Mouse (Mus musculus) bone marrow, adult 2 months (tissue): ENCODE data around the gene Hivep1. TPM values are rescaled to one million over a fixed set of nuclear protein-coding genes. Genes with fewer than 3 reads are reported as not detected.
A peak's percentile ranks its signal among the peaks of the same experiment; 100 is the strongest.

Experiments
- H3K27ac ChIP-seq: fragments of 200-500 bp; 2 replicates; pipeline ENCODE4 v1.5.1; 2012; ENCODE audit warnings: low read depth, mild to moderate bottlenecking, control low read depth, inconsistent platforms, low read length; ENCODE audit not compliant: control insufficient read depth, poor library complexity, insufficient read depth
- H3K4me1 ChIP-seq: fragments of 200-500 bp; 2 replicates; pipeline ENCODE4 v1.6.1; 2011; ENCODE audit warnings: low read length; ENCODE audit not compliant: control insufficient read depth, insufficient read depth
- H3K4me3 ChIP-seq: fragments of 200-500 bp; replicated peaks from 2 replicates; pipeline ENCODE3; 2011; ENCODE audit warnings: mild to moderate bottlenecking, low read depth, low read length, control low read depth; ENCODE audit not compliant: control insufficient read depth
- CTCF ChIP-seq: fragments of 200-500 bp; IDR thresholded peaks from 2 replicates; pipeline ENCODE4 v1.5.1; 2011; ENCODE audit warnings: low read length, control low read depth; ENCODE audit not compliant: control insufficient read depth, insufficient read depth
- POLR2A ChIP-seq: fragments of 200-500 bp; IDR thresholded peaks from 2 replicates; pipeline ENCODE4 v1.6.1; 2011; ENCODE audit warnings: low read depth, mild to moderate bottlenecking, control low read depth, low read length, borderline replicate concordance; ENCODE audit not compliant: control insufficient read depth
- WGBS: fragments of 180-500 bp; shearing (Covaris S2); methylation state at CpG from one replicate; pipeline ENCODE4 v1.1.7; 2018; 5-methylcytosine and 5-hydroxymethylcytosine counted together
- polyA plus RNA-seq: library from polyadenylated mRNA; stranded (reverse); fragments of >200 nt; gene quantifications from 2 replicates; pipeline ENCODE4 v1.2.4, GENCODE M21; 2011; ENCODE audit warnings: low replicate concordance; ENCODE audit not compliant: missing spikeins, insufficient read depth, insufficient read length

The Hivep1 gene
- polyA plus RNA-seq, 1 experiment, result 7.9 TPM

- WGBS, result 49% methylated on average over 8 of the region's 8 CpGs
- Histone ChIP-seq H3K4me1 (peaks cover 1% of the 10 kb centered on the region; the same call in 1 of the 2 replicates), H3K27ac (no peak overlapping the region), H3K4me3 (no peak overlapping the region)
- TF ChIP-seq CTCF (no peak), POLR2A (no peak)
Measured at GRCm38 (mm10) chr13:42089025-42089424, 37.2 kb downstream of the Hivep1 start.

DNA sequence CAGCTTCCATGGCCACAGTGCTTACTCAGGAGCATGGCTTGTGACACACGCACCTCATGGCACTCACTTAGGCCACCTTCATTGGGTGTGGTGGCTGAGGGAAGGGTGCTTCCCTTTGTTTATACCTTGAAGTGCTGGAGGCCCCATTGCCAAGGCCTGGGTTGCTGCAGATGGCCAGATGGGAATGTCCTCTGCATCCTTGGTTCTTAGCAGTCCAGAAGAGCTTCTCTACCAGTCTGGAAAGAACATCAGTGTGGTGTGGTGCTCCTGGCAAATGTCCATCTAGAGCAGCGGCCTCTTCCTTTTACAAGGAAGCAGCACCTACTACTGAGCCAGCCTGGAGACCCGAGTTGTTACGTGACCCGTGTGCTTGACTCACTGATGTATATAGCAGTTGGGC is 38.9 kb downstream of the Hivep1 start:
- no peak overlapping the region for H3K27ac ChIP-seq
- WGBS, result 60% methylated on average over 5 of the region's 5 CpGs
- TF ChIP-seq CTCF, result no peak
- no peak for TF ChIP-seq POLR2A
- no peak overlapping the region for H3K4me3 ChIP-seq
- H3K4me1 ChIP-seq, result peaks cover 1% of the 10 kb centered on the region; the same call in 1 of the 2 replicates

- H3K4me1 ChIP-seq, result peaks cover 3% of the 10 kb centered on the region
- no peak for TF ChIP-seq CTCF
- TF ChIP-seq POLR2A, result no peak
- WGBS, result 37% methylated on average over 8 of the region's 8 CpGs
- H3K27ac ChIP-seq, result no peak overlapping the region
- no peak overlapping the region for H3K4me3 ChIP-seq
Measured at GRCm38 (mm10) chr13:42092392-42093139, 40.7 kb downstream of the Hivep1 start.

- no peak overlapping the region; the same call in 1 of the 2 replicates for H3K27ac ChIP-seq
- no peak overlapping the region for H3K4me3 ChIP-seq
- TF ChIP-seq CTCF, result no peak
- no peak for TF ChIP-seq POLR2A
- H3K4me1 ChIP-seq, result peaks cover 3% of the 10 kb centered on the region
- WGBS, result 11% methylated on average over 12 of the region's 12 CpGs
Measured at GRCm38 (mm10) chr13:42093268-42094042, 41.6 kb downstream of the Hivep1 start.

DNA sequence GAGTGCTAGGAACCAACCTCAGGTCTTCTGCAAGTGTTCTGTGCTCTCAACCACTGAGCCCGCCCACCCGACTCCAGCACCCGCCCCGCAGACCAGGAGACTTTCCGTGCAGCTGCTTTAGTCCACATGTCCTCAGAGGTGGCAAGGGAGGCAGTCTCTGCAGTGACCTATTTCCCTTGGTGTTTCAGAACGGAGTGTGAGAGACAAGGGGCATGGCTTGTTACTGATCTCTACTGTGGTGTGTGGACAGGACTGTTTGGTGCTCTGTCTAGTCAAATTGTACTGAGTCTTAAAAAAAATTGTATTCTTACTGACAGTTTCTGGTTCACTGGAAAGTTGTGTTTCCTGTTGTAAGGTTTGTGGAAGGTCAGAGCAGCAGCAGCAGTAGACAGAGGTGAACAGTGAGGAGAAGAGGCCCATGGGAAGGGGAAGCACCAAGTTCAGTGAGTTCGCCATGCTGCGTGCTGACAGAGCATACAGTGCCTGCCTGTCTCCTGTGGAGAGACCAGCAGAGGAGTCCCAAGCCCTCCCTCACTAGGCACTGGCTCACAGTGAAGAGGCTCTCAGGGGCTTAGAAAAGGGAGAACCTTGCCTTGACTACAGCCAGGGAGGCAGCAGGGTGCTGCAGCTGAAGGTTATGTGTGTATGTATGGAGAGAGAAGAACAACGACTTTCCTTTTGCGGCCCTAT is 44.1 kb downstream of the Hivep1 start:
- H3K4me1 ChIP-seq, result peaks cover 4% of the 10 kb centered on the region
- no peak for TF ChIP-seq POLR2A
- TF ChIP-seq CTCF, result no peak
- 7% methylated on average over 10 of the region's 10 CpGs for WGBS
- H3K27ac ChIP-seq, result peak overlapping the region; percentile 22
- H3K4me3 ChIP-seq, result no peak overlapping the region

GRCm38 (mm10) chr13:42097109-42097508 is 45.3 kb downstream of the Hivep1 start:
- Histone ChIP-seq H3K4me3 (no peak overlapping the region), H3K4me1 (peaks cover 9% of the 10 kb centered on the region), H3K27ac (no peak overlapping the region)
- TF ChIP-seq POLR2A (no peak), CTCF (no peak)

DNA sequence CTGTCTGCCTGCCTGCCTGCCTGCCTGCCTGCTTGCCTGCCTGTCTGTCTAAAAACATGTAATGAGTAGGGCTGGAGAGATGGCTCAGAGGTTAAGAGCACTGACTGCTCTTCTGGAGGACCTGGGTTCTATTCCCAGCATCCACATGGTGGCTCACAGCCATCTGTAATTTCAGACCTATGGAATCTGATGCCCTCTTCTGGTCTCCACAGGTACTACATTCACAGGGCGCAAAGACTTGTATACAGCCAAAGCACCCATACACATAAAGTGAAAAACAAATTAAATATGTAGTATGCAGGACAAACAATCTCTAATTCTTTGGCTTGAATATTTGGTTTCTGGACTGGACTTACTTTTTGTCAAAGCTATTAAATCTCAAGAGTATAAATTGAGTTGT is 46.7 kb downstream of the Hivep1 start:
- TF ChIP-seq CTCF (no peak), POLR2A (no peak)
- 84% methylated on average over 1 of the region's 1 CpGs for WGBS
- Histone ChIP-seq H3K4me1 (peaks cover 11% of the 10 kb centered on the region), H3K4me3 (no peak overlapping the region), H3K27ac (no peak overlapping the region)

- Histone ChIP-seq H3K4me3 (no peak overlapping the region), H3K27ac (no peak overlapping the region), H3K4me1 (peaks cover 13% of the 10 kb centered on the region)
- WGBS, result 61% methylated on average over 4 of the region's 4 CpGs
- TF ChIP-seq POLR2A, result no peak
- TF ChIP-seq CTCF, result no peak
Measured at GRCm38 (mm10) chr13:42099523-42099922, 47.7 kb downstream of the Hivep1 start.
